Comparison of ENCODE assay signal across 8 mouse cellular contexts in genomic region chr11:100983125-100983777, GRCm38 (mm10). TPM values are rescaled to one million over a fixed set of nuclear protein-coding genes. Genes with fewer than 3 reads are reported as not detected.
DNase-seq lines count a peak whose midpoint lies in the region; ATAC-seq lines count a peak whose summit lies in the region.

No protein-coding gene starts in this region.

- no peaks in the 10 kb centered on the region for H3K36me3 ChIP-seq in hindbrain, embryonic 14.5 days (replicated peaks; ENCODE audit: control insufficient read depth, insufficient read depth)
- H3K36me3 ChIP-seq in macrophage (ENCODE audit: inconsistent target) = no peaks in the 10 kb centered on the region

- WGBS in hindbrain, embryonic 14.5 days = 3% methylated on average over 20 of the region's 20 CpGs
- 3% methylated on average over 19 of the region's 20 CpGs for WGBS in macrophage (ENCODE audit: missing documents)

- H3K9ac ChIP-seq in hindbrain, embryonic 14.5 days = 0 out of 2 replicates have a peak overlapping the region, but pooled peaks have one; percentile 2

- H3K4me3 ChIP-seq in hindbrain, embryonic 14.5 days (replicated peaks; ENCODE audit: low read length) = peak overlapping the region; percentile 20
- peak overlapping the region; percentile 21; the same call in 1 of the 2 replicates for H3K4me3 ChIP-seq in macrophage (ENCODE audit: inconsistent target)

- H3K27me3 ChIP-seq in hindbrain, embryonic 14.5 days (ENCODE audit: control insufficient read depth, insufficient read depth, low read length) = 0 out of 2 replicates have a peak, but pooled peaks cover 5% of the 10 kb centered on the region

- H3K9me3 ChIP-seq in hindbrain, embryonic 14.5 days (ENCODE audit: control insufficient read depth, low read length) = no peaks in the 10 kb centered on the region

- peak; percentile 74 for DNase-seq in MN1 (ENCODE audit: low spot score)
- DNase-seq in cerebellum, adult 9-10 months = peak; percentile 77
- peak; percentile 62 to 67 for DNase-seq in frontal cortex, postnatal 25 days (ENCODE audit: low spot score in 2 of 2)
- DNase-seq in hindbrain, embryonic 14.5 days (ENCODE audit: low spot score) = peak; percentile 93
- DNase-seq in layer of hippocampus, postnatal 25 days (ENCODE audit: extremely low spot score in 1 of 2, low spot score in 1 of 2) = peak; percentile 65 to 93
- peak; percentile 80 for DNase-seq in retina, postnatal 7 days (ENCODE audit: low read depth, low spot score)
- DNase-seq in urinary bladder, postnatal 14 days (ENCODE audit: low spot score) = peak; percentile 88

- H3K4me2 ChIP-seq in hindbrain, embryonic 14.5 days (replicated peaks) = peak overlapping the region; percentile 58

- H3K27ac ChIP-seq in hindbrain, embryonic 14.5 days = no peak overlapping the region
- H3K27ac ChIP-seq in macrophage = no peak overlapping the region

- ATAC-seq in hindbrain, embryonic 14.5 days (ENCODE audit: low FRiP score) = peak; percentile 62; the same call in 1 of the 2 replicates

- no peaks in the 10 kb centered on the region for H3K79me2 ChIP-seq in macrophage (ENCODE audit: inconsistent target)

- no peaks in the 10 kb centered on the region for H3K4me1 ChIP-seq in hindbrain, embryonic 14.5 days (replicated peaks; ENCODE audit: control insufficient read depth, insufficient read depth, low read length)

RNA-seq across cellular contexts. Expression of gene Cavin1, which starts 12.6 kb away (rescaled TPM):
- polyA plus RNA-seq in hindbrain, embryonic 14.5 days (2014; fragmentation: Nextera tagmentation; extraction: Ambion mirVana) = 20.1 and 21.1 TPM in 2 replicates
- total RNA-seq in layer of hippocampus, postnatal 25 days (2021) = 10 to 100 TPM; 14.2 to 15.8 TPM
- 10 to 100 TPM in 1 of 26 experiments, 1 to 10 TPM in 2, under 1 TPM in 10, not detected in 13; 0.19 to 28.7 (median 0.31) TPM for total RNA-seq in macrophage (2018; cell fraction: chromatin; rRNA removed)
- total RNA-seq in macrophage (2018; cell fraction: cytosol; rRNA removed) = 1 to 10 TPM in 8 of 26 experiments, under 1 TPM in 16, not detected in 2; 0.06 to 2.1 (median 0.74) TPM
- 1 to 10 TPM in 2 of 26 experiments, under 1 TPM in 16, not detected in 8; 0.11 to 6.1 (median 0.50) TPM for total RNA-seq in macrophage (2018; cell fraction: nucleus; rRNA removed)
- polyA plus RNA-seq in macrophage (2018) = 0.35 to 1.1 TPM (median 0.93 TPM) in 3 replicates

RNA-seq across cellular contexts. Expression of gene Atp6v0a1, which starts 26.0 kb away (rescaled TPM):
- polyA plus RNA-seq in hindbrain, embryonic 14.5 days (2014; fragmentation: Nextera tagmentation; extraction: Ambion mirVana) = 143 and 152 TPM in 2 replicates
- total RNA-seq in layer of hippocampus, postnatal 25 days (2021) = 100 to 1,000 TPM; 446 to 454 TPM
- 1,000 to 10,000 TPM in 9 of 26 experiments, 100 to 1,000 TPM in 17; 293 to 1,463 (median 608) TPM for total RNA-seq in macrophage (2018; cell fraction: chromatin; rRNA removed)
- total RNA-seq in macrophage (2018; cell fraction: cytosol; rRNA removed) = 100 to 1,000 TPM; 133 to 452 (median 273) TPM
- total RNA-seq in macrophage (2018; cell fraction: nucleus; rRNA removed) = 1,000 to 10,000 TPM in 2 of 26 experiments, 100 to 1,000 TPM in 24; 288 to 1,115 (median 481) TPM
- polyA plus RNA-seq in macrophage (2018) = 190 to 331 TPM (median 319 TPM) in 3 replicates

RNA-seq across cellular contexts. Expression of gene Stat3, which starts 43.9 kb away (rescaled TPM):
- 49.1 and 50.6 TPM in 2 replicates for polyA plus RNA-seq in hindbrain, embryonic 14.5 days (2014; fragmentation: Nextera tagmentation; extraction: Ambion mirVana)
- 10 to 100 TPM; 32.9 to 34.4 TPM for total RNA-seq in layer of hippocampus, postnatal 25 days (2021)
- 100 to 1,000 TPM; 112 to 644 (median 259) TPM for total RNA-seq in macrophage (2018; cell fraction: chromatin; rRNA removed)
- 100 to 1,000 TPM in 6 of 26 experiments, 10 to 100 TPM in 20; 55.8 to 122 (median 79.2) TPM for total RNA-seq in macrophage (2018; cell fraction: cytosol; rRNA removed)
- 100 to 1,000 TPM in 22 of 26 experiments, 10 to 100 TPM in 4; 80.4 to 475 (median 153) TPM for total RNA-seq in macrophage (2018; cell fraction: nucleus; rRNA removed)
- 44.1 to 73.6 TPM (median 66.6 TPM) in 3 replicates for polyA plus RNA-seq in macrophage (2018)

Comparison
In these comparisons a context has a peak if more than half of its experiments do, and no peak if none do; other contexts are left out.
1. RNA of gene Cavin1, which starts 12.6 kb away (polyA plus RNA-seq): 20.1 to 21.1 TPM in hindbrain, embryonic 14.5 days; 0.35 to 1.1 TPM in macrophage; every median in the first group is over 10 times any median in the second.
2. Peak in every context shown above with its lines, with median percentiles within 50 percentile points of each other: DNase-seq.